8 mouse cellular contexts compared by ENCODE assay signal in genomic region chr3:94974026-94974527, GRCm38 (mm10). TPM values are rescaled to one million over a fixed set of nuclear protein-coding genes. Genes with fewer than 3 reads are reported as not detected.
DNase-seq lines count a peak whose midpoint lies in the region; ATAC-seq and TF ChIP-seq lines count a peak whose summit lies in the region.

No protein-coding gene starts in this region.

- peak; percentile 39 for DNase-seq in cerebellum, adult 11-12 months
- DNase-seq in cerebellum, postnatal 36 days = no peak
- no peak for DNase-seq in forebrain, embryonic 11.5 days (ENCODE audit: low spot score)
- no peak for DNase-seq in liver, embryonic 14.5 days (ENCODE audit: low read depth in 3 of 3, low spot score in 3 of 3)
- no peak for DNase-seq in left cerebral cortex, postnatal 14 days (ENCODE audit: low spot score in 2 of 2)
- no peak for DNase-seq in right cerebral cortex, postnatal 4 days
- DNase-seq in left cerebral cortex, adult 11 months (ENCODE audit: low spot score) = no peak

- H3K79me3 ChIP-seq in C2C12 (ENCODE audit: low read depth) = peaks cover 28% of the 10 kb centered on the region

- H3K4me3 ChIP-seq in C2C12 (ENCODE audit: insufficient read depth, poor library complexity, severe bottlenecking) = peak overlapping the region; percentile 71
- peak overlapping the region; percentile 82 for H3K4me3 ChIP-seq in forebrain, embryonic 11.5 days (ENCODE audit: low read depth, low read length)
- H3K4me3 ChIP-seq in liver, embryonic 14.5 days (ENCODE audit: insufficient read depth in 1 of 2, low read depth in 2 of 2, low read length in 2 of 2) = peak overlapping the region; percentile 97 to 100

- peak; percentile 50 for ATAC-seq in forebrain, embryonic 11.5 days (replicated peaks; ENCODE audit: low FRiP score)
- peak; percentile 16 for ATAC-seq in liver, embryonic 14.5 days (ENCODE audit: insufficient read depth)

- H3K27me3 ChIP-seq in C2C12 (ENCODE audit: control insufficient read depth, insufficient read depth, insufficient read length) = no peaks in the 10 kb centered on the region
- H3K27me3 ChIP-seq in forebrain, embryonic 11.5 days (ENCODE audit: control insufficient read depth, insufficient read depth, low read length) = no peaks in the 10 kb centered on the region
- H3K27me3 ChIP-seq in liver, embryonic 14.5 days (ENCODE audit: control insufficient read depth, insufficient read depth, low read length) = no peaks in the 10 kb centered on the region

- peak overlapping the region; percentile 47 for H3K9ac ChIP-seq in forebrain, embryonic 11.5 days (ENCODE audit: low read length)
- H3K9ac ChIP-seq in liver, embryonic 14.5 days (replicated peaks) = peak overlapping the region; percentile 65

- peaks cover 43% of the 10 kb centered on the region for H3K79me2 ChIP-seq in C2C12 (ENCODE audit: control insufficient read depth, insufficient read depth)

- WGBS in forebrain, embryonic 11.5 days = 23% methylated on average over 9 of the region's 9 CpGs
- WGBS in liver, embryonic 14.5 days (ENCODE audit: insufficient replicate concordance) = 24% methylated on average over 9 of the region's 9 CpGs

- no peaks in the 10 kb centered on the region for H3K9me3 ChIP-seq in forebrain, embryonic 11.5 days (ENCODE audit: control insufficient read depth, low read length)
- no peaks in the 10 kb centered on the region for H3K9me3 ChIP-seq in liver, embryonic 14.5 days (ENCODE audit: control insufficient read depth, low read length)

- intact Hi-C loops in left cerebral cortex, postnatal 14 days (cut with DNase I) = no loop called here

- H3K4me2 ChIP-seq in forebrain, embryonic 11.5 days (ENCODE audit: low read depth, low read length, severe bottlenecking) = peak overlapping the region; percentile 78
- H3K4me2 ChIP-seq in liver, embryonic 14.5 days (ENCODE audit: low read depth) = peak overlapping the region; percentile 77

- no peaks in the 10 kb centered on the region; the same call in 1 of the 2 replicates for H3K4me1 ChIP-seq in forebrain, embryonic 11.5 days (replicated peaks; ENCODE audit: control insufficient read depth, insufficient read depth, low read length)
- H3K4me1 ChIP-seq in liver, embryonic 14.5 days (replicated peaks; ENCODE audit: control insufficient read depth in 2 of 2, insufficient read depth in 2 of 2, low read length in 1 of 2) = peaks cover 8 to 13% of the 10 kb centered on the region in 2 experiments

- H3ac ChIP-seq in C2C12 (ENCODE audit: control insufficient read depth, insufficient read length, low read depth) = peak overlapping the region; percentile 57

- no peak for TF ChIP-seq EP300 in liver, embryonic 14.5 days (IDR thresholded peaks at IDR 0.05; ENCODE audit: low read depth)

- peaks cover 4% of the 10 kb centered on the region for H3K36me3 ChIP-seq in C2C12 (ENCODE audit: control insufficient read depth, insufficient read depth)
- H3K36me3 ChIP-seq in forebrain, embryonic 11.5 days (ENCODE audit: control insufficient read depth, insufficient read depth, low read length) = no peaks in the 10 kb centered on the region; the same call in 1 of the 2 replicates
- H3K36me3 ChIP-seq in liver, embryonic 14.5 days (replicated peaks; ENCODE audit: control insufficient read depth, insufficient read depth, low read depth) = peaks cover 2% of the 10 kb centered on the region; the same call in 1 of the 2 replicates

- TF ChIP-seq CTCF in C2C12 (IDR thresholded peaks at IDR 0.05; ENCODE audit: control insufficient read depth, insufficient read depth, insufficient read length) = no peak
- TF ChIP-seq CTCF in liver, embryonic 14.5 days (IDR thresholded peaks at IDR 0.05; ENCODE audit: low read depth) = no peak

- no peak overlapping the region for H3K27ac ChIP-seq in forebrain, embryonic 11.5 days (ENCODE audit: low read depth, low read length)
- H3K27ac ChIP-seq in liver, embryonic 14.5 days = peak overlapping the region; percentile 15; the same call in 1 of the 2 replicates

TF ChIP-seq in C2C12, 6 proteins besides CTCF, POLR2A, EP300 and RAD21:
- no peak for TF ChIP-seq MAX (IDR thresholded peaks at IDR 0.05)

RNA-seq across cellular contexts. Expression of gene Pi4kb, which starts 0.5 kb away (rescaled TPM):
- polyA plus RNA-seq in C2C12 (2012; fragmentation: generic; extraction: Trizol) = 33.2 TPM
- polyA plus RNA-seq in forebrain, embryonic 11.5 days (2014; fragmentation: Nextera tagmentation; extraction: Ambion mirVana) = 23.1 and 23.9 TPM in 2 replicates
- 7.3 and 14.0 TPM in 2 replicates for polyA plus RNA-seq in liver, embryonic 14.5 days (2012; rRNA removed)
- polyA plus RNA-seq in liver, embryonic 14.5 days (2014; fragmentation: Nextera tagmentation; extraction: Ambion mirVana) = 6.8 and 10.0 TPM in 2 replicates
- total RNA-seq in left cerebral cortex, postnatal 14 days (2021) = 10 to 100 TPM; 49.8 to 52.0 TPM

RNA-seq across cellular contexts. Expression of gene Rfx5, which starts 20.2 kb away (rescaled TPM):
- 3.0 TPM for polyA plus RNA-seq in C2C12 (2012; fragmentation: generic; extraction: Trizol)
- 8.1 and 10.1 TPM in 2 replicates for polyA plus RNA-seq in forebrain, embryonic 11.5 days (2014; fragmentation: Nextera tagmentation; extraction: Ambion mirVana)
- 2.3 TPM in 2 replicates for polyA plus RNA-seq in liver, embryonic 14.5 days (2012; rRNA removed)
- polyA plus RNA-seq in liver, embryonic 14.5 days (2014; fragmentation: Nextera tagmentation; extraction: Ambion mirVana) = 0.88 and 1.5 TPM in 2 replicates
- 10 to 100 TPM; 18.5 to 23.1 TPM for total RNA-seq in left cerebral cortex, postnatal 14 days (2021)

RNA-seq across cellular contexts. Expression of gene Zfp687, which starts 41.2 kb away (rescaled TPM):
- 15.3 TPM for polyA plus RNA-seq in C2C12 (2012; fragmentation: generic; extraction: Trizol)
- 43.1 and 44.2 TPM in 2 replicates for polyA plus RNA-seq in forebrain, embryonic 11.5 days (2014; fragmentation: Nextera tagmentation; extraction: Ambion mirVana)
- polyA plus RNA-seq in liver, embryonic 14.5 days (2012; rRNA removed) = 5.8 and 6.6 TPM in 2 replicates
- 4.4 and 5.9 TPM in 2 replicates for polyA plus RNA-seq in liver, embryonic 14.5 days (2014; fragmentation: Nextera tagmentation; extraction: Ambion mirVana)
- 10 to 100 TPM; 21.8 to 22.2 TPM for total RNA-seq in left cerebral cortex, postnatal 14 days (2021)

RNA-seq across cellular contexts. Expression of gene Selenbp1, which starts 41.2 kb away (rescaled TPM):
- polyA plus RNA-seq in C2C12 (2012; fragmentation: generic; extraction: Trizol) = 0.16 TPM
- 5.1 and 5.8 TPM in 2 replicates for polyA plus RNA-seq in forebrain, embryonic 11.5 days (2014; fragmentation: Nextera tagmentation; extraction: Ambion mirVana)
- polyA plus RNA-seq in liver, embryonic 14.5 days (2012; rRNA removed) = 43.5 and 44.8 TPM in 2 replicates
- 56.7 and 71.2 TPM in 2 replicates for polyA plus RNA-seq in liver, embryonic 14.5 days (2014; fragmentation: Nextera tagmentation; extraction: Ambion mirVana)
- 1 to 10 TPM; 6.1 to 7.5 TPM for total RNA-seq in left cerebral cortex, postnatal 14 days (2021)
